Mouse (Mus musculus) stomach, postnatal 0 days (tissue): ENCODE data around the gene 4930415O20Rik.

ENCODE experiments used
- CTCF ChIP-seq: IDR thresholded peaks from 2 replicates; pipeline ENCODE4 v1.5.1; 2016; ENCODE audit warnings: antibody characterized with exemption, low read depth, mild to moderate bottlenecking, moderate library complexity
- EP300 ChIP-seq: optimal IDR thresholded peaks from 2 replicates; pipeline ENCODE3; 2016; ENCODE audit warnings: antibody characterized with exemption

- no peak for TF ChIP-seq EP300
- TF ChIP-seq CTCF: no peak
These were observed 24.2 kb downstream of the 4930415O20Rik start for GRCm38 (mm10) chr15:98595049-98595448.
